Mouse (Mus musculus) G1E-ER4 (cell line): ENCODE measurements around the gene Tmem72. TPM values are rescaled to one million over a fixed set of nuclear protein-coding genes. Genes with fewer than 3 reads are reported as not detected.

Experiments
- GATA1 ChIP-seq: IDR thresholded peaks from one replicate; pipeline ENCODE4 v1.8.0; 2012; ENCODE audit warnings: low read length, inconsistent platforms
- polyA plus RNA-seq: library from polyadenylated mRNA; stranded (reverse); fragments of >175 nt; gene quantifications from 2 replicates; pipeline ENCODE4 v1.2.3, GENCODE M21; 2012

Tmem72 gene
- polyA plus RNA-seq, 1 experiment: under 0.01 TPM

GRCm38 (mm10) chr6:116700821-116701220 lies 15.9 kb downstream of the Tmem72 start:
- no peak for TF ChIP-seq GATA1

- TF ChIP-seq GATA1: no peak
Observed at GRCm38 (mm10) chr6:116697896-116698425, 18.8 kb downstream of the Tmem72 start.

GRCm38 (mm10) chr6:116697413-116697812 lies 19.3 kb downstream of the Tmem72 start:
- TF ChIP-seq GATA1: no peak

GRCm38 (mm10) chr6:116694346-116694745 lies 22.4 kb downstream of the Tmem72 start:
- no peak for TF ChIP-seq GATA1

GRCm38 (mm10) chr6:116693639-116694038 lies 23.1 kb downstream of the Tmem72 start:
- TF ChIP-seq GATA1: no peak

- no peak for TF ChIP-seq GATA1
Observed at GRCm38 (mm10) chr6:116682317-116682716, 34.4 kb downstream of the Tmem72 start.

GRCm38 (mm10) chr6:116679563-116680288 lies 37.0 kb downstream of the Tmem72 start:
- TF ChIP-seq GATA1: no peak

GRCm38 (mm10) chr6:116677321-116677720 lies 39.4 kb downstream of the Tmem72 start:
- TF ChIP-seq GATA1: no peak

- no peak for TF ChIP-seq GATA1
Observed at GRCm38 (mm10) chr6:116676355-116676913, 40.3 kb downstream of the Tmem72 start.

GRCm38 (mm10) chr6:116674283-116674886 lies 42.3 kb downstream of the Tmem72 start:
- TF ChIP-seq GATA1: no peak

GRCm38 (mm10) chr6:116673471-116674282 lies 43.0 kb downstream of the Tmem72 start, which contains the start of gene Rassf4:
Gene Rassf4, minus strand, starts transcription at chr6:116673952.
- no peak for TF ChIP-seq GATA1

- TF ChIP-seq GATA1: no peak
Observed at GRCm38 (mm10) chr6:116672349-116672748, 44.4 kb downstream of the Tmem72 start.

GRCm38 (mm10) chr6:116671768-116672167 lies 44.9 kb downstream of the Tmem72 start:
- no peak for TF ChIP-seq GATA1

GRCm38 (mm10) chr6:116671031-116671430 lies 45.7 kb downstream of the Tmem72 start:
- TF ChIP-seq GATA1: no peak

- no peak for TF ChIP-seq GATA1
Observed at GRCm38 (mm10) chr6:116670144-116670543, 46.6 kb downstream of the Tmem72 start.
